Mouse (Mus musculus): ENCODE measurements at regions not wholly inside any gene's neighbourhood (a gene's known extent, or its start where the extent isn't known, plus 50 kb on each side); places are given as distances from the start of the nearest gene placed in this dataset.

GRCm38 (mm10) chr3:18746898-18747297, 798.7 kb downstream of the Cypt12 start:
- TF ChIP-seq CTCF (IDR thresholded peaks at IDR 0.05; ENCODE audit: low read depth, low read length): no peak
- TF ChIP-seq POLR2A (IDR thresholded peaks at IDR 0.05; ENCODE audit: extremely low read depth, insufficient read depth, low read length): no peak
